Mouse (Mus musculus): ENCODE measurements around the gene Mrtfa. TPM values are rescaled to one million over a fixed set of nuclear protein-coding genes. Genes with fewer than 3 reads are reported as not detected.
"Not testable (repeated sequence)": the region's sequence is repeated elsewhere in the genome, so short reads cannot be mapped to it uniquely, and the experiment has no call there.

Mrtfa gene
- polyA plus RNA-seq, 1 experiment from 2014 or later: 6.1 TPM

GRCm38 (mm10) chr15:81228258-81228657, 37.7 kb upstream of the Mrtfa start:
- no peak overlapping the region for H3K4me2 ChIP-seq (ENCODE audit: low read depth, low read length)
- H3K27me3 ChIP-seq (ENCODE audit: control insufficient read depth, insufficient read depth, low read depth, low read length): no peaks in the 10 kb centered on the region
- no peaks in the 10 kb centered on the region for H3K9me3 ChIP-seq (replicated peaks; ENCODE audit: control insufficient read depth, low read length)
- no peak overlapping the region for H3K27ac ChIP-seq (ENCODE audit: low read length)
- no peak for ATAC-seq (ENCODE audit: low read depth)
- H3K4me1 ChIP-seq (ENCODE audit: control insufficient read depth, low read depth, low read length): no peaks in the 10 kb centered on the region
- 57% methylated on average over 3 of the region's 3 CpGs for WGBS (ENCODE audit: insufficient replicate concordance)
- H3K4me3 ChIP-seq (ENCODE audit: low read depth, low read length): no peak overlapping the region
- no peaks in the 10 kb centered on the region for H3K36me3 ChIP-seq (ENCODE audit: control insufficient read depth, insufficient read depth)
- H3K9ac ChIP-seq (ENCODE audit: low read depth, low read length): no peak overlapping the region

DNA sequence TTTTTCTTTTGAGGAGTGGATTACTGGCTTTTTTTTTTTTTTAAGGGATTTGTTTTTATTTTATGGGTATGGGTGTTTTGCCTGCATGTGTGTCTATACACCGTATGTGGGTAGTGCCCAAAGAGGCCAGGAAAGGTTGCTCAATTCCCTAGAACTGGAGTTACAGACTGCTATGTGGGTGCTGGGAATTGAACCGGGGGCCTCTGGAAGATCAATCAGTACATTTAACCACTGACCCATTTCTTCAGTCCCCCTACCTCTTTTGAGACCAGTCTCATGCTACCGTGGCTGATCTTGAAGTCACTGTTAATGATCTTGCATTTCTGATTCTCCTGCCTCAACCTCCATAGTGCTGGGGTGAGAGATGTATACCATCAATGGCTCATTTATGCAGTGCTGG, 36.7 kb upstream of the Mrtfa start:
- no peak for ATAC-seq (ENCODE audit: low read depth)
- no peak overlapping the region for H3K4me3 ChIP-seq (ENCODE audit: low read depth, low read length)
- H3K36me3 ChIP-seq (ENCODE audit: control insufficient read depth, insufficient read depth): no peaks in the 10 kb centered on the region
- no peaks in the 10 kb centered on the region for H3K27me3 ChIP-seq (ENCODE audit: control insufficient read depth, insufficient read depth, low read depth, low read length)
- H3K4me1 ChIP-seq (ENCODE audit: control insufficient read depth, low read depth, low read length): no peaks in the 10 kb centered on the region
- no peak overlapping the region for H3K4me2 ChIP-seq (ENCODE audit: low read depth, low read length)
- no peaks in the 10 kb centered on the region for H3K9me3 ChIP-seq (replicated peaks; ENCODE audit: control insufficient read depth, low read length)
- no peak overlapping the region for H3K27ac ChIP-seq (ENCODE audit: low read length)
- no peak overlapping the region for H3K9ac ChIP-seq (ENCODE audit: low read depth, low read length)
- 64% methylated on average over 3 of the region's 3 CpGs for WGBS (ENCODE audit: insufficient replicate concordance)

DNA sequence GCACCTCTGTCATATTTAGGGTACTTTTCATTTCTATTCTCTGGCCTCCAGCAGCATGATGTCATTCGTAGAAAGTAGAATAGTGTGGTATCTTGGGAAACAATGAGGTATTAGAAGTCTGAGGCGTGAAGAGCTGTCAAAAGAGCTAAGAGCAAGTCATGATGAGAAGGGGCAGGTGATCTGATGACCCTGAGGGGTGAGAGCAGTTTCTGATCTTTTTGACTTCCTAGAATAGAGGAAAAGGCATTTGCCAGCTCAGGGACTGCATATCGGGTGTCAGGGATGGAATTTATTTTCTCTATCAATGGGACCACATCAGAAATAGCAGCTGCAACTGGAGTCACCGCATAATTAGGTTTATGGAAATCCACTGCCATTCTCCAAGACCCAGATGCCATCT, 36.2 kb upstream of the Mrtfa start:
- no peaks in the 10 kb centered on the region for H3K27me3 ChIP-seq (ENCODE audit: control insufficient read depth, insufficient read depth, low read depth, low read length)
- H3K9me3 ChIP-seq (replicated peaks; ENCODE audit: control insufficient read depth, low read length): no peaks in the 10 kb centered on the region
- no peak overlapping the region for H3K27ac ChIP-seq (ENCODE audit: low read length)
- H3K4me1 ChIP-seq (ENCODE audit: control insufficient read depth, low read depth, low read length): no peaks in the 10 kb centered on the region
- no peak for ATAC-seq (ENCODE audit: low read depth)
- no peak overlapping the region for H3K4me3 ChIP-seq (ENCODE audit: low read depth, low read length)
- H3K4me2 ChIP-seq (ENCODE audit: low read depth, low read length): no peak overlapping the region
- no peaks in the 10 kb centered on the region for H3K36me3 ChIP-seq (ENCODE audit: control insufficient read depth, insufficient read depth)
- 55% methylated on average over 4 of the region's 4 CpGs for WGBS (ENCODE audit: insufficient replicate concordance)
- no peak overlapping the region for H3K9ac ChIP-seq (ENCODE audit: low read depth, low read length)

- H3K9ac ChIP-seq (ENCODE audit: low read depth, low read length): no peak overlapping the region
- no peak overlapping the region for H3K27ac ChIP-seq (ENCODE audit: low read length)
- no peak for ATAC-seq (ENCODE audit: low read depth)
- no peaks in the 10 kb centered on the region for H3K36me3 ChIP-seq (ENCODE audit: control insufficient read depth, insufficient read depth)
- H3K9me3 ChIP-seq (replicated peaks; ENCODE audit: control insufficient read depth, low read length): no peaks in the 10 kb centered on the region
- no peak overlapping the region for H3K4me2 ChIP-seq (ENCODE audit: low read depth, low read length)
- no peak overlapping the region for H3K4me3 ChIP-seq (ENCODE audit: low read depth, low read length)
- 60% methylated on average over 6 of the region's 6 CpGs for whole genome bisulfite sequencing (ENCODE audit: insufficient replicate concordance)
- H3K4me1 ChIP-seq (ENCODE audit: control insufficient read depth, low read depth, low read length): no peaks in the 10 kb centered on the region
- no peaks in the 10 kb centered on the region for H3K27me3 ChIP-seq (ENCODE audit: control insufficient read depth, insufficient read depth, low read depth, low read length)
These were observed 35.2 kb upstream of the Mrtfa start for GRCm38 (mm10) chr15:81225732-81226131.

- Histone ChIP-seq H3K9ac (ENCODE audit: low read depth, low read length) (no peak overlapping the region), H3K4me1 (ENCODE audit: control insufficient read depth, low read depth, low read length) (no peaks in the 10 kb centered on the region), H3K4me2 (ENCODE audit: low read depth, low read length) (no peak overlapping the region), H3K9me3 (replicated peaks; ENCODE audit: control insufficient read depth, low read length) (no peaks in the 10 kb centered on the region), H3K27ac (ENCODE audit: low read length) (no peak overlapping the region), H3K4me3 (ENCODE audit: low read depth, low read length) (no peak overlapping the region), H3K36me3 (ENCODE audit: control insufficient read depth, insufficient read depth) (no peaks in the 10 kb centered on the region), H3K27me3 (ENCODE audit: control insufficient read depth, insufficient read depth, low read depth, low read length) (no peaks in the 10 kb centered on the region)
- 76% methylated on average over 10 of the region's 10 CpGs for WGBS (ENCODE audit: insufficient replicate concordance)
- no peak for ATAC-seq (ENCODE audit: low read depth)
These were observed 34.5 kb upstream of the Mrtfa start for GRCm38 (mm10) chr15:81225016-81225415.

GRCm38 (mm10) chr15:81221446-81221845, 30.9 kb upstream of the Mrtfa start:
- Histone ChIP-seq H3K4me1 (ENCODE audit: control insufficient read depth, low read depth, low read length) (no peaks in the 10 kb centered on the region), H3K4me2 (ENCODE audit: low read depth, low read length) (no peak overlapping the region), H3K9me3 (replicated peaks; ENCODE audit: control insufficient read depth, low read length) (no peaks in the 10 kb centered on the region), H3K27ac (ENCODE audit: low read length) (no peak overlapping the region), H3K4me3 (ENCODE audit: low read depth, low read length) (no peak overlapping the region), H3K9ac (ENCODE audit: low read depth, low read length) (no peak overlapping the region), H3K27me3 (ENCODE audit: control insufficient read depth, insufficient read depth, low read depth, low read length) (no peaks in the 10 kb centered on the region), H3K36me3 (ENCODE audit: control insufficient read depth, insufficient read depth) (no peaks in the 10 kb centered on the region)
- WGBS (ENCODE audit: insufficient replicate concordance): 33% methylated on average over 6 of the region's 6 CpGs
- no peak for ATAC-seq (ENCODE audit: low read depth)

DNA sequence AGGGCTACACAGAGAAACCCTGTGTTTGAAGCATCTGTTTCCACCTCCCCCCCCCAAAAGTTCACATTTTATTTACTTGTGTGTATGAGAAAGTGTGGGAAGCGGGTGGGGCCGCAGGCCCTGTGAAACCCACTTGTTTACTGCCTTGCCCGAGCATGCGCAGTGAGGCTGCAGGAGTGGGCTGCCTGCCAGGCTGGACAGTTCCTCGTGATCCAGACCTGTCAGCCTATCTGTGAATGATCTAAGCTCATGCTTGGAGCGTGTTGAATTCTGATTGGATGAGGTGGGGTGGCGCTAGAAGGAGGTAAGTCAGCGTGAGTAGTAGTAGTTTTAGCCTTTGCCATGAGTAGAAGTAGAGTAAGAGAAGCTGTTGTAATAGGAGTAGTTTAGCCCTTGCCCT, 29.5 kb upstream of the Mrtfa start:
- not testable (repeated sequence) for H3K4me1 ChIP-seq (ENCODE audit: control insufficient read depth, low read depth, low read length); H3K9ac ChIP-seq (ENCODE audit: low read depth, low read length); H3K36me3 ChIP-seq (ENCODE audit: control insufficient read depth, insufficient read depth); ATAC-seq (ENCODE audit: low read depth); H3K27ac ChIP-seq (ENCODE audit: low read length); H3K27me3 ChIP-seq (ENCODE audit: control insufficient read depth, insufficient read depth, low read depth, low read length); H3K4me2 ChIP-seq (ENCODE audit: low read depth, low read length); H3K9me3 ChIP-seq (replicated peaks; ENCODE audit: control insufficient read depth, low read length); H3K4me3 ChIP-seq (ENCODE audit: low read depth, low read length)
- WGBS (ENCODE audit: insufficient replicate concordance): 64% methylated on average over 8 of the region's 8 CpGs

- H3K4me2 ChIP-seq (ENCODE audit: low read depth, low read length): no peak overlapping the region
- H3K4me1 ChIP-seq (ENCODE audit: control insufficient read depth, low read depth, low read length): no peaks in the 10 kb centered on the region
- H3K4me3 ChIP-seq (ENCODE audit: low read depth, low read length): no peak overlapping the region
- no peaks in the 10 kb centered on the region for H3K36me3 ChIP-seq (ENCODE audit: control insufficient read depth, insufficient read depth)
- H3K9me3 ChIP-seq (replicated peaks; ENCODE audit: control insufficient read depth, low read length): no peaks in the 10 kb centered on the region
- H3K9ac ChIP-seq (ENCODE audit: low read depth, low read length): no peak overlapping the region
- H3K27me3 ChIP-seq (ENCODE audit: control insufficient read depth, insufficient read depth, low read depth, low read length): no peaks in the 10 kb centered on the region
- no peak overlapping the region for H3K27ac ChIP-seq (ENCODE audit: low read length)
- no peak for ATAC-seq (ENCODE audit: low read depth)
- WGBS (ENCODE audit: insufficient replicate concordance): 35% methylated on average over 6 of the region's 6 CpGs
These were observed 28.5 kb upstream of the Mrtfa start for GRCm38 (mm10) chr15:81219054-81219453.

DNA sequence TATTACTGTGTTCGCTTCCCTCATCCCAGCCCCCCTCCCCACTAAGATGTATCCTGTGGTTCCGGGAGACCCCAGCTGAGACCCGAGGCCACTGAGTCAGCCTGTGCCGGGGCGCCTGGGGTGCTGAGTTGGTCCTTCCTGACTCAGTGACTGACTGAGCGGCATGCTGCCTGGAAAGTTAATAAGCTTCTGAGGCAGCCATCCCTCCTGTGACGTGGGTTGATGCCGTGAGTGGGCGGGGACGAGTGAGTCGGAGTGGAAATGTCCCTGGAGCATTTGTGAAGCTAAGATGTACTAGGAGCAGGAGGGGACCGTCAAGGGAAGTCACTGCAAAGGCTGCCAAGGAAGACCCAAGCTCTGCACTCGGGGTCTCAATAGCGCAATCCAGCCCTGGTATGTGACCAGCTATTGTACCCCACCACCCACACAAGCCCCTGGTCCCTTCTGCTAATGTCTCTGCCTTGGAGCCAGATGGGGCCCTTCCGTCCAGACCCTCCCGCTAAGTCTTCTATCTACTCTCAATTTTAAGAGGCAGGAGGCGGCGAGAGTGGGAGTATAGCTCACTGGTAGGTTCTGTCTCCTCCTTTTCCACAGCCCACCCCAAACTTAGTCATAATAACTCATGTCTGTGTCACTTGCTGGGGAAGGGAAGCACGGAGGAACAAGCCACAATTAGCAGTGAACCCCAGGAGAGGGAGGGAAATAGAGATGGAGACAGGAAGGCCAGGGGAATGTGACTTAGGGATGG, 26.5 kb upstream of the Mrtfa start:
- no peaks in the 10 kb centered on the region for H3K9me3 ChIP-seq (replicated peaks; ENCODE audit: control insufficient read depth, low read length)
- H3K27me3 ChIP-seq (ENCODE audit: control insufficient read depth, insufficient read depth, low read depth, low read length): no peaks in the 10 kb centered on the region
- H3K4me2 ChIP-seq (ENCODE audit: low read depth, low read length): no peak overlapping the region
- H3K36me3 ChIP-seq (ENCODE audit: control insufficient read depth, insufficient read depth): no peaks in the 10 kb centered on the region
- H3K9ac ChIP-seq (ENCODE audit: low read depth, low read length): no peak overlapping the region
- no peak for ATAC-seq (ENCODE audit: low read depth)
- no peak overlapping the region for H3K27ac ChIP-seq (ENCODE audit: low read length)
- no peak overlapping the region for H3K4me3 ChIP-seq (ENCODE audit: low read depth, low read length)
- WGBS (ENCODE audit: insufficient replicate concordance): 70% methylated on average over 19 of the region's 19 CpGs
- H3K4me1 ChIP-seq (ENCODE audit: control insufficient read depth, low read depth, low read length): no peaks in the 10 kb centered on the region
